Mouse (Mus musculus): Measurements from ENCODE around the gene Med15.

DNA sequence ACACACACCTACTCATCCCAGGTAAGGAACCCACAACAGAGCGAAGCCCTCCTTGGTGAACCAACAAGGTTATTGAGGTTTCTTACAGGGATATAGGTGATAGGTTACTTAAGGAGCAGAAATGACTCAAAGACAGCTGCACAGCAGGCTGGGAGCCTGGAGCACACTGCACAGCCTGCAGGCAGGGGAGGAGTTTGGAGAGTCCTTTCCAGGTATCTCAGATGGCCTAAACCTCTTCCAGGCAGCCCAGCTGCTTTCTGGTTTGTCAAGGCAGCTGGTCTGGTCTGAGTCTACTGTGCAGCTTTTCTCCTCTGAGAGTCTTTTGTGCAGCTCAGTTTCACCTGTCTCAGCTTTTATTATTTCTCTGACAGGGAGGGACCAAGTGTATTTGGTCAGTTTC lies 25.1 kb upstream of the Med15 start:
- no peak for TF ChIP-seq CTCF (IDR thresholded peaks at IDR 0.05; ENCODE audit: extremely low read depth, insufficient read depth, insufficient read length, insufficient replicate concordance)
- no peak for TF ChIP-seq POLR2A (IDR thresholded peaks at IDR 0.05; ENCODE audit: low read depth, low read length)

All from spleen, adult 2 months (tissue).